Mouse (Mus musculus) limb, embryonic 11.5 days (tissue): Measurements from ENCODE around the gene Cyp1a1. TPM values are rescaled to one million over a fixed set of nuclear protein-coding genes. Genes with fewer than 3 reads are reported as not detected.
"Not testable (repeated sequence)": the region's sequence is repeated elsewhere in the genome, so short reads cannot be mapped to it uniquely, and the experiment has no call there.

ENCODE experiments used
- ATAC-seq: fragments of 200-750 bp; cut with Nextera tagmentation; 2 replicates; pipeline ENCODE4 v1.8.0; 2017; ENCODE audit warnings: low read depth; ENCODE audit not compliant: insufficient number of reproducible peaks, low FRiP score, low TSS enrichment
- DNase-seq: peaks from one replicate; pipeline ENCODE4 v3.0.0-alpha.2; 2015; ENCODE audit warnings: low spot score
- H3K27ac ChIP-seq: fragments of 300-500 bp; sonication (generic); replicated peaks from 2 replicates; pipeline ENCODE4 v1.5.1; 2014; ENCODE audit warnings: low read depth, mild to moderate bottlenecking, low read length
- H3K27me3 ChIP-seq: fragments of 300-500 bp; sonication (generic); 2 replicates; pipeline ENCODE4 v1.6.1; 2014; ENCODE audit warnings: mild to moderate bottlenecking, low read length, mixed read lengths; ENCODE audit not compliant: control insufficient read depth, insufficient read depth
- H3K36me3 ChIP-seq: fragments of 300-500 bp; sonication (generic); 2 replicates; pipeline ENCODE4 v1.6.1; 2014; ENCODE audit warnings: mild to moderate bottlenecking, low read length, moderate library complexity, mixed read lengths; ENCODE audit not compliant: control insufficient read depth, insufficient read depth
- H3K4me1 ChIP-seq: fragments of 300-500 bp; sonication (generic); 2 replicates; pipeline ENCODE4 v1.6.1; 2014; ENCODE audit warnings: low read length, mixed read lengths; ENCODE audit not compliant: control insufficient read depth, insufficient read depth
- H3K4me2 ChIP-seq: fragments of 300-500 bp; sonication (generic); 2 replicates; pipeline ENCODE4 v1.6.1; 2014; ENCODE audit warnings: low read depth, mild to moderate bottlenecking, moderate library complexity; ENCODE audit not compliant: severe bottlenecking
- H3K4me3 ChIP-seq: fragments of 300-500 bp; sonication (generic); 2 replicates; pipeline ENCODE4 v1.5.1; 2014; ENCODE audit warnings: low read depth, low read length
- H3K9ac ChIP-seq: fragments of 300-500 bp; sonication (generic); 2 replicates; pipeline ENCODE4 v1.6.1; 2014; ENCODE audit warnings: mild to moderate bottlenecking, low read length
- H3K9me3 ChIP-seq: fragments of 300-500 bp; sonication (generic); 2 replicates; pipeline ENCODE4 v1.6.1; 2016; ENCODE audit warnings: low read length; ENCODE audit not compliant: control insufficient read depth
- WGBS: fragments of 180-500 bp; shearing (Covaris S2); extraction: QIAGEN DNeasy Blood & Tissue Kit; methylation state at CpG from one replicate; pipeline ENCODE4 v1.1.7; 2014; 5-methylcytosine and 5-hydroxymethylcytosine counted together
- polyA plus RNA-seq: library from polyadenylated mRNA; unstranded; fragments of >200 nt; fragmentation: Nextera tagmentation; extraction: Ambion mirVana; gene quantifications from 2 replicates; pipeline ENCODE4 v1.2.1, GENCODE M21; 2014

The Cyp1a1 gene
- polyA plus RNA-seq, 1 experiment from 2014 or later, result not detected

DNA sequence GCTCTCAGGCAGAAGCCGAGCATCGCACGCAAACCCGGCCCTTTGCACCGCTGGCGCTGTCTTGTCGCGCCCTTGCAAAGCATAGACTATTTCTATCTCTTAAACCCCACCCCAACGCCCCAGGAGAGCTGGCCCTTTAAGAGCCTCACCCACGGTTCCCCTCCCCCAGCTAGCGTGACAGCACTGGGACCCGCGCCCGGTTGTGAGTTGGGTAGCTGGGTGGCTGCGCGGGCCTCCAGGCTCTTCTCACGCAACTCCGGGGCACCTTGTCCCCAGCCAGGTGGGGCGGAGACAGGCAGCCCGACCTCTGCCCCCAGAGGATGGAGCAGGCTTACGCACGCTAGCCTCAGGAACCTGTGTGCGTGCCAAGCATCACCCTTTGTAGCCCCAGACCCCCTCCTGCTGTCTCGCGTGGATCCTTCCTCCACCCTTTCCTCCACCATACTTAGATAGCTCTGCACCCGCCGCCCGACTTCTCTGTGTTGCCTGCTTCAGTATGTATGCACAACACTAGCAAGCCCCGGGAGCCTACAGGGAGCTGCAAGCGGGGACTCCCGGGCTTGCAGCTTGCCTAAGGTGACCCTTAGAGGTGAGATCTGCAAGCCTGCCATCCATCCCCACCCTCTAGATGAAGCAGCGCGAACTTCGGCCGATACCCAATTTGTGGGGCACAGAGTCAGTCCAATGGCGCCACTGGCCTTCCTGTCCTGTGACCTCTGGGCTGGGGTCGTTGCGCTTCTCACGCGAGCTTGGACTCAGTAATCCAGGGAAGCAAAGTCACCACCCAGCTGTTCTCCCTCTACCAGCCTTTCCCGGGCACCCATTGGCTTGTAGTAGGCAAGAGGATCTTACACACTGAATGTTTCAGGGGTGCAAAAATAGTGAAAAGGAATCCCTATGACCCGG lies 8.9 kb downstream of the Cyp1a1 start:
- Histone ChIP-seq H3K9ac (peak overlapping the region; percentile 2; the same call in 1 of the 2 replicates), H3K27me3 (peaks cover 23% of the 10 kb centered on the region), H3K36me3 (no peaks in the 10 kb centered on the region), H3K27ac (no peak overlapping the region), H3K9me3 (no peaks in the 10 kb centered on the region), H3K4me1 (peaks cover 7% of the 10 kb centered on the region; the same call in 1 of the 2 replicates), H3K4me2 (peak overlapping the region; percentile 57), H3K4me3 (peak overlapping the region; percentile 30)
- ATAC-seq (no peak), DNase-seq (peak; percentile 45)
- 2% methylated on average over 42 of the region's 42 CpGs for WGBS

DNA sequence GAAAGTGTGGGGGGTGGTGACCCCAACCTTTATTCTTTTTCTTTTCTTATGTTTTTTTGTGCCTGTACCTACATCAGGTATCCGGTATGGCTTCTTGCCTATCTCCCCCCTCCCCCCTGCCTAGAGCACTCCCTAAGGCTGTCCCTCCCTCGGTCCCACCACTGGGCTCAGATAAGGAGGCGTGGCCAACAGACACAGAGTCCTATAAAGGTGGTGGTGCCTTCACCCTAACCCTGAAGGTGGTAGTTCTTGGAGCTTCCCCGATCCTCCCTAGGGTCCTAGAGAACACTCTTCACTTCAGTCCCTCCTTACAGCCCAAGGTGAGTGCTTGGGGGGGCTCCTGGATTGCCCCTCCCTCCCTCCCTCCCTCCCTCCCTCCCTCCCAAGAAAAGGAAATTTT lies 9.7 kb downstream of the Cyp1a1 start:
- Histone ChIP-seq H3K9ac (no peak overlapping the region), H3K27me3 (peaks cover 23% of the 10 kb centered on the region), H3K4me3 (no peak overlapping the region), H3K4me2 (no peak overlapping the region), H3K36me3 (no peaks in the 10 kb centered on the region), H3K4me1 (peaks cover 7% of the 10 kb centered on the region; the same call in 1 of the 2 replicates), H3K27ac (no peak overlapping the region), H3K9me3 (no peaks in the 10 kb centered on the region)
- 11% methylated on average over 4 of the region's 4 CpGs for WGBS
- no peak for ATAC-seq
- DNase-seq, result no peak

DNA sequence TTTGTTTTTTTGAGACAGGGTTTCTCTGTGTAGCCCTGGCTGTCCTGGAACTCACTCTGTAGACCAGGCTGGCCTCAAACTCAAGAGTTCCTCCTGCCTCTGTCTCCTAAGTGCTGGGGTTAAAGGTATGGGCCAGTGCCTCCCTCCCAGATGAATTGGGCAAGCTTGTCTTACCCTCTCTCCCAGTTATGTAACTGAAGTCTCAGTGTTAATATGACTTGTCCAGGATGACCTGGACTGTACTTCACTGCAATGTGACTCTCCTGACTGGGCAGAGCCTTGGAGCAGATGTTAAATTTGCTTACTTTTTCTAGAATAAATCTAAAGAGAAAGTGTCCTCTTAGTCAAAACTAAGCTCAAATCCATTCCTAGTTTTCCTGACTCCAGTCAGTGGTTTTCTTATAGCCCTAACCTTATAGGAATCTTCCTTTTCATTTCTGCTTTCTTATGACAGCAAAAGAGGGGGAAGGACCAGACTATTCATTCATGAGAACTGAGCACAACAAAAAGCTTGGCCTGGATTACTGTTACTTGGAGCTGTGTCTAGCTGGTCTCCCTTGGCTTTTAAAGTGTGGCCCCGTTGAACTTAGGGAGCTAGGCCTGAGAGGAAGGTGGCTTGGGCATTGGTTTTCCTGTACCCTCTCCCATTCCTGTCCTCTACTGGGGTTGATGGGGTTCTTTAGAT lies 10.9 kb downstream of the Cyp1a1 start:
- WGBS, result 89% methylated on average over 1 of the region's 1 CpGs
- Histone ChIP-seq H3K27ac (no peak overlapping the region), H3K4me2 (no peak overlapping the region), H3K4me3 (no peak overlapping the region), H3K9ac (no peak overlapping the region), H3K36me3 (no peaks in the 10 kb centered on the region), H3K4me1 (peaks cover 7% of the 10 kb centered on the region; the same call in 1 of the 2 replicates), H3K9me3 (no peaks in the 10 kb centered on the region), H3K27me3 (peaks cover 23% of the 10 kb centered on the region)
- DNase-seq, result no peak
- no peak for ATAC-seq

DNA sequence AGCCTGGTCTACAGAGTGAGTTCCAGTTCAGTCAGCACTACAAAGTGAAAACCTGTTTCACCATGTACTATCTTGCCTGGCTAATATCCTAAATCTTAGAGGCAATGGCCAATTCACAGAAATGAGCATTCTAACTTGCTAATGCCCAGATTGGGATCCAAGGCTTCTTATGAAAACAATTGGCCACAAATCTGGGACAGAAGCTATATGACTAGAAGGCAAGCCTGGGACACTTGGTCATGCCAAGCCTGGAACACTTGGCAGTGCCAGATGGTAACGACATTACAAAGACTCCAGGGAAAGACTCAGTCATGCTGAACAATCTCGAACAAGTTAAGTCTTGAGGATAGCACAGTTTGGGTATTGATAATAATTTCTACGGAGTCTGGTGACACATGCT lies 18.8 kb downstream of the Cyp1a1 start:
- Histone ChIP-seq H3K27ac (no peak overlapping the region), H3K4me3 (no peak overlapping the region), H3K9ac (no peak overlapping the region), H3K9me3 (no peaks in the 10 kb centered on the region), H3K36me3 (no peaks in the 10 kb centered on the region), H3K27me3 (no peaks in the 10 kb centered on the region), H3K4me1 (peaks cover 6% of the 10 kb centered on the region; the same call in 1 of the 2 replicates), H3K4me2 (no peak overlapping the region)
- DNase-seq (no peak), ATAC-seq (no peak)
- WGBS, result 90% methylated on average over 3 of the region's 3 CpGs

DNA sequence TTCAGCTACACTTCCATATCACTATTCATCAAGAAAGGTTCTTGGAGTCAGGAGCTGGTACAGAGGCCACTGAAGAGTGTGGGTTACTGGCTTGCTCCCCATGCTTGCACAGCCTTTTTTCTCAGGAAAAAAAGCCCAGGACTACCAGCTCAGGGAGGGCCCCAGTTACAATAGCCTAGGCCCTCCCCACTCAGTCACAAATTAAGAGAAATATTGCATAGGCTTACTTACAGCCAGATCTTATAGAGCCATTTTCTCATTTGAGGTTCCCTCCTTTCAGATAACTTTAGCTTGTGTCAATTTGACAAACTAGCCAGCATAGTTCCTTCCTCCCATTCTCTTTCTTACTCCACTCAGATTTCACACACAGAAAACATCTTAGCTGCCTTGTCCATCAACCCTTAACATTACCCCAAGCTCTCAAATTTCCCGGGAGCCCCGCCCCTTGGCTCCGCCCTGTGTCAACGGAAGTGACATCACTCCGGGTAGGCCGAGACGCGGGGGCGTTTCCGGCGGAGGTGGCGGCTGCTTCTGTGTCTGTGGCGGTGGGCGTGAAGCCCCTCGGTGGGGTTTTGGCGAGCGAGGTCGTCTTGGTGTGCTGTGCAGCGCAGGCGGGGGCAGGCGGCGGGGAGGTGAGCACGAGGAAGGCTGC lies 20.5 kb downstream of the Cyp1a1 start, which contains the start of gene Edc3:
Gene Edc3, plus strand, starts transcription at position 473 of the 652 bp plus-strand sequence.
- ATAC-seq (peak; percentile 92), DNase-seq (peak; percentile 97)
- no peaks in the 10 kb centered on the region for H3K36me3 ChIP-seq
- H3K9ac ChIP-seq, result peak within 1 kb of the TSS; percentile 86
- peak within 1 kb of the TSS; percentile 76 for H3K4me2 ChIP-seq
- under 1% methylated on average over 23 of the region's 23 CpGs for WGBS
- H3K27me3 ChIP-seq, result no peaks in the 10 kb centered on the region
- H3K27ac ChIP-seq, result peak within 1 kb of the TSS; percentile 53; the same call in 1 of the 2 replicates
- H3K4me1 ChIP-seq, result peaks cover 6% of the 10 kb centered on the region; the same call in 1 of the 2 replicates
- no peaks in the 10 kb centered on the region for H3K9me3 ChIP-seq
- peak within 1 kb of the TSS; percentile 88 for H3K4me3 ChIP-seq

- ATAC-seq (peak; percentile 76), DNase-seq (peak; percentile 52)
- peak overlapping the region; percentile 88 for H3K4me3 ChIP-seq
- peak overlapping the region; percentile 53; the same call in 1 of the 2 replicates for H3K27ac ChIP-seq
- peaks cover 6% of the 10 kb centered on the region; the same call in 1 of the 2 replicates for H3K4me1 ChIP-seq
- no peaks in the 10 kb centered on the region for H3K9me3 ChIP-seq
- peaks cover 3% of the 10 kb centered on the region; the same call in 1 of the 2 replicates for H3K36me3 ChIP-seq
- no peaks in the 10 kb centered on the region for H3K27me3 ChIP-seq
- peak overlapping the region; percentile 86 for H3K9ac ChIP-seq
- WGBS, result 3% methylated on average over 39 of the region's 39 CpGs
- H3K4me2 ChIP-seq, result peak overlapping the region; percentile 76
Measured at GRCm38 (mm10) chr9:57708720-57709274, 21.1 kb downstream of the Cyp1a1 start.

- WGBS, result 89% methylated on average over 5 of the region's 5 CpGs
- not testable (repeated sequence) for H3K9me3 ChIP-seq, H3K9ac ChIP-seq, H3K4me1 ChIP-seq, H3K27me3 ChIP-seq, ATAC-seq, H3K4me3 ChIP-seq, H3K36me3 ChIP-seq, H3K4me2 ChIP-seq, H3K27ac ChIP-seq, DNase-seq
Measured at GRCm38 (mm10) chr9:57710214-57710613, 22.5 kb downstream of the Cyp1a1 start.
